9 mouse cellular contexts compared by ENCODE assay signal in genomic region chr19:46642136-46642753, GRCm38 (mm10). TPM values are rescaled to one million over a fixed set of nuclear protein-coding genes. Genes with fewer than 3 reads are reported as not detected.
DNase-seq lines count a peak whose midpoint lies in the region; ATAC-seq and TF ChIP-seq lines count a peak whose summit lies in the region.
"Had no signal": no experiment of that assay in that cellular context is flagged by ENCODE, and none has a peak within 500 bp of the region (broad histone marks: within the 10 kb centered on the region; RNA-seq: fewer than 3 reads in every experiment).

No protein-coding gene starts in this region.

- intact Hi-C loops in gastrocnemius, adult 2 months (cut with DNase I), result no loop called here

- peaks cover 85% of the 10 kb centered on the region for H3K4me1 ChIP-seq in heart, embryonic 16.5 days (ENCODE audit: control insufficient read depth, insufficient read depth, low read length)
- H3K4me1 ChIP-seq in liver, embryonic 13.5 days (replicated peaks), result peaks cover 93% of the 10 kb centered on the region

- peaks cover 15% of the 10 kb centered on the region for H3K36me3 ChIP-seq in heart, embryonic 16.5 days (ENCODE audit: control insufficient read depth, insufficient read depth)
- H3K36me3 ChIP-seq in liver, embryonic 13.5 days, result peaks cover 55% of the 10 kb centered on the region

- H3K9me3 ChIP-seq in heart, embryonic 16.5 days (replicated peaks; ENCODE audit: control insufficient read depth, low read length), result no peaks in the 10 kb centered on the region
- no peaks in the 10 kb centered on the region for H3K9me3 ChIP-seq in liver, embryonic 13.5 days (replicated peaks)

- WGBS in heart, embryonic 16.5 days, result 44% methylated on average over 22 of the region's 22 CpGs
- 81% methylated on average over 22 of the region's 22 CpGs for WGBS in liver, embryonic 13.5 days (ENCODE audit: insufficient replicate concordance)

- H3K9ac ChIP-seq in heart, embryonic 16.5 days (ENCODE audit: low read length), result peak overlapping the region; percentile 67
- no peak overlapping the region for H3K9ac ChIP-seq in liver, embryonic 13.5 days
- H3K9ac ChIP-seq: liver, embryonic 14.5 days had no signal

- peak overlapping the region; percentile 45 for H3K4me2 ChIP-seq in heart, embryonic 16.5 days (ENCODE audit: low read depth, low read length)
- H3K4me2 ChIP-seq in liver, embryonic 13.5 days, result no peak overlapping the region

- H3K4me3 ChIP-seq in gastrocnemius, adult 2 months, result peak overlapping the region; percentile 65
- H3K4me3 ChIP-seq in heart, embryonic 16.5 days (ENCODE audit: low read length), result no peak overlapping the region
- H3K4me3 ChIP-seq in liver, embryonic 13.5 days (replicated peaks), result no peak overlapping the region

- no peak for TF ChIP-seq CTCF in gastrocnemius, adult 2 months (IDR thresholded peaks at IDR 0.05)

- no peaks in the 10 kb centered on the region for H3K27me3 ChIP-seq in heart, embryonic 16.5 days (ENCODE audit: control insufficient read depth, insufficient read depth, low read length)
- no peaks in the 10 kb centered on the region for H3K27me3 ChIP-seq in liver, embryonic 13.5 days

- H3K27ac ChIP-seq in gastrocnemius, adult 2 months, result peak overlapping the region; percentile 95
- peak overlapping the region; percentile 90 for H3K27ac ChIP-seq in heart, embryonic 16.5 days (ENCODE audit: low read length)
- H3K27ac ChIP-seq in liver, embryonic 13.5 days, result peak overlapping the region; percentile 50
- H3K27ac ChIP-seq: liver, embryonic 14.5 days had no signal

- ATAC-seq in heart, embryonic 16.5 days (replicated peaks; ENCODE audit: extremely low read depth, insufficient read depth, low FRiP score), result no peak
- no peak for ATAC-seq in liver, embryonic 13.5 days (ENCODE audit: low read depth)

- DNase-seq in gastrocnemius, adult 2 months, result peak; percentile 72
- no peak for DNase-seq in gastrocnemius, adult 8-10 months (ENCODE audit: low spot score in 2 of 2)
- DNase-seq in NIH3T3 (ENCODE audit: low read depth), result peak; percentile 43
- DNase-seq in liver, embryonic 13.5 days, result no peak
- no peak for DNase-seq in frontal cortex, adult 2 months (ENCODE audit: extremely low spot score in 1 of 2, low spot score in 1 of 2)
- no peak for DNase-seq in embryo, embryonic 9.5 days (ENCODE audit: extremely low spot score)
- DNase-seq in urinary bladder, adult 18-20 months (ENCODE audit: low spot score in 2 of 2), result no peak

RNA-seq across cellular contexts. Expression of gene Cyp17a1, which starts 30.7 kb away (rescaled TPM):
- not detected for total RNA-seq in gastrocnemius, adult 2 months (2021)
- total RNA-seq in gastrocnemius, adult 8-10 months (2022), result not detected
- 1.00 and 1.7 TPM in 2 replicates for polyA plus RNA-seq in heart, embryonic 16.5 days (2015; fragmentation: Nextera tagmentation; extraction: Ambion mirVana)
- polyA plus RNA-seq in liver, embryonic 13.5 days (2015; fragmentation: Nextera tagmentation; extraction: Ambion mirVana), result 0.07 TPM in 1 of 2 replicates, not detected in the other
- polyA plus RNA-seq in frontal cortex, adult 2 months (2012; rRNA removed), result 0.78 TPM in 1 of 2 replicates, not detected in the other

RNA-seq across cellular contexts. Expression of gene Wbp1l, which starts 43.4 kb away (rescaled TPM):
- 100 to 1,000 TPM in 1 of 2 experiments, 10 to 100 TPM in 1; 65.4 to 101 TPM for total RNA-seq in gastrocnemius, adult 2 months (2021)
- total RNA-seq in gastrocnemius, adult 8-10 months (2022), result 100 to 1,000 TPM in 1 of 4 experiments, 10 to 100 TPM in 3; 56.9 to 103 (median 59.7) TPM
- polyA plus RNA-seq in heart, embryonic 16.5 days (2015; fragmentation: Nextera tagmentation; extraction: Ambion mirVana), result 60.5 and 63.3 TPM in 2 replicates
- polyA plus RNA-seq in liver, embryonic 13.5 days (2015; fragmentation: Nextera tagmentation; extraction: Ambion mirVana), result 14.9 and 17.3 TPM in 2 replicates
- polyA plus RNA-seq in frontal cortex, adult 2 months (2012; rRNA removed), result 26.8 and 29.1 TPM in 2 replicates

RNA-seq across cellular contexts. Expression of gene Borcs7, which starts 47.5 kb away (rescaled TPM):
- 10 to 100 TPM; 12.1 to 12.2 TPM for total RNA-seq in gastrocnemius, adult 2 months (2021)
- 10 to 100 TPM; 12.0 to 14.7 (median 12.6) TPM for total RNA-seq in gastrocnemius, adult 8-10 months (2022)
- polyA plus RNA-seq in heart, embryonic 16.5 days (2015; fragmentation: Nextera tagmentation; extraction: Ambion mirVana), result 13.7 and 14.9 TPM in 2 replicates
- 6.6 and 7.1 TPM in 2 replicates for polyA plus RNA-seq in liver, embryonic 13.5 days (2015; fragmentation: Nextera tagmentation; extraction: Ambion mirVana)
- polyA plus RNA-seq in frontal cortex, adult 2 months (2012; rRNA removed), result 20.1 and 21.5 TPM in 2 replicates

Comparison
In these comparisons a context has a peak if more than half of its experiments do, and no peak if none do; other contexts are left out.
1. DNase-seq: peak in gastrocnemius, adult 2 months (single experiment) and NIH3T3 (single experiment); none in gastrocnemius, adult 8-10 months (0 of 2), liver, embryonic 13.5 days (single experiment), frontal cortex, adult 2 months (0 of 2), embryo, embryonic 9.5 days (single experiment) and urinary bladder, adult 18-20 months (0 of 2).
2. Peak in every context shown above with its lines, with median percentiles within 50 percentile points of each other: H3K27ac ChIP-seq.